Mouse (Mus musculus) CH12.LX (cell line): ENCODE results near the gene Vmn1r198.
"Not testable (repeated sequence)": the region's sequence is repeated elsewhere in the genome, so short reads cannot be mapped to it uniquely, and the experiment has no call there.

Source experiments
- MAX ChIP-seq: IDR thresholded peaks from 2 replicates; pipeline ENCODE4 v1.6.1; 2011; ENCODE audit warnings: low read length, improper control_type of control experiment
- MXI1 ChIP-seq: IDR thresholded peaks from 2 replicates; pipeline ENCODE4 v1.6.1; 2011; ENCODE audit warnings: mild to moderate bottlenecking, low read depth, low read length, improper control_type of control experiment
- USF1 ChIP-seq: IDR thresholded peaks from 2 replicates; pipeline ENCODE4 v1.6.1; 2014; ENCODE audit warnings: low read depth, mild to moderate bottlenecking, inconsistent platforms, low read length, improper control_type of control experiment
- ZC3H11A ChIP-seq: IDR thresholded peaks from 2 replicates; pipeline ENCODE4 v1.6.1; 2012; ENCODE audit warnings: low read depth, mild to moderate bottlenecking, inconsistent platforms, low read length, improper control_type of control experiment

GRCm38 (mm10) chr13:22308075-22308474 lies 42.1 kb upstream of the Vmn1r198 start:
- TF ChIP-seq ZC3H11A, USF1, MAX, MXI1: not testable (repeated sequence)
